Mouse (Mus musculus) thymus, adult 2 months (tissue): ENCODE data around the gene Syf2. TPM values are rescaled to one million over a fixed set of nuclear protein-coding genes. Genes with fewer than 3 reads are reported as not detected.
"Not testable (repeated sequence)": the region's sequence is repeated elsewhere in the genome, so short reads cannot be mapped to it uniquely, and the experiment has no call there.

Experiments used
- DNase-seq: peaks from one replicate; pipeline ENCODE4 v3.0.0; 2021
- H3K27ac ChIP-seq: fragments of 200-500 bp; 2 replicates; pipeline ENCODE4 v1.5.1; 2012; ENCODE audit warnings: low read length, control low read depth; ENCODE audit not compliant: control insufficient read depth, insufficient read depth
- H3K27me3 ChIP-seq: fragments of 200-500 bp; 2 replicates; pipeline ENCODE4 v1.6.1; 2012; ENCODE audit warnings: mild to moderate bottlenecking, low read length, moderate library complexity, mixed read lengths; ENCODE audit not compliant: control insufficient read depth, insufficient read depth
- H3K36me3 ChIP-seq: fragments of 200-500 bp; 2 replicates; pipeline ENCODE4 v1.6.1; 2012; ENCODE audit warnings: mild to moderate bottlenecking, low read length, moderate library complexity; ENCODE audit not compliant: control insufficient read depth, insufficient read depth
- H3K4me1 ChIP-seq: fragments of 200-500 bp; replicated peaks from 2 replicates; pipeline ENCODE4 v1.6.1; 2012; ENCODE audit warnings: low read length; ENCODE audit not compliant: control insufficient read depth, insufficient read depth
- H3K4me3 ChIP-seq: fragments of 200-500 bp; 2 replicates; pipeline ENCODE4 v1.5.1; 2012; ENCODE audit warnings: mild to moderate bottlenecking, low read length, control low read depth, moderate library complexity; ENCODE audit not compliant: control insufficient read depth, insufficient read depth
- CTCF ChIP-seq: fragments of 200-500 bp; IDR thresholded peaks from 2 replicates; pipeline ENCODE4 v1.5.1; 2012; ENCODE audit warnings: mild to moderate bottlenecking, control low read depth, low read length, moderate library complexity, borderline replicate concordance; ENCODE audit not compliant: control insufficient read depth, poor library complexity, insufficient read depth; ENCODE audit errors: extremely low read depth
- POLR2A ChIP-seq: fragments of 200-500 bp; IDR thresholded peaks from 2 replicates; pipeline ENCODE4 v1.6.1; 2012; ENCODE audit warnings: mild to moderate bottlenecking, low read length, control low read depth, moderate library complexity; ENCODE audit not compliant: control insufficient read depth, poor library complexity, insufficient read depth; ENCODE audit errors: extremely low read depth
- WGBS: fragments of 180-500 bp; shearing (Covaris S2); methylation state at CpG from one replicate; pipeline ENCODE4 v1.1.7; 2018; 5-methylcytosine and 5-hydroxymethylcytosine counted together
- polyA plus RNA-seq: library from polyadenylated mRNA; depleted of rRNA; stranded (reverse); fragments of >200 nt; gene quantifications from 2 replicates; pipeline ENCODE4 v1.2.3, GENCODE M21; 2012

The Syf2 gene
- polyA plus RNA-seq, 1 experiment, result 42.8 TPM

- no peak overlapping the region for H3K4me3 ChIP-seq
- H3K4me1 ChIP-seq, result no peaks in the 10 kb centered on the region
- H3K27ac ChIP-seq, result no peak overlapping the region
- no peak for DNase-seq
- TF ChIP-seq POLR2A, result no peak
- TF ChIP-seq CTCF, result no peak
- WGBS, result 97% methylated on average over 8 of the region's 8 CpGs
- H3K27me3 ChIP-seq, result no peaks in the 10 kb centered on the region
- peaks cover 96% of the 10 kb centered on the region for H3K36me3 ChIP-seq
Measured at GRCm38 (mm10) chr4:134901126-134901525, 29.6 kb upstream of the Syf2 start.

- no peak for DNase-seq
- Histone ChIP-seq H3K4me3 (no peak overlapping the region), H3K27ac (no peak overlapping the region), H3K4me1 (no peaks in the 10 kb centered on the region), H3K27me3 (no peaks in the 10 kb centered on the region), H3K36me3 (peaks cover 93% of the 10 kb centered on the region)
- no peak for TF ChIP-seq POLR2A
- no peak for TF ChIP-seq CTCF
- 91% methylated on average over 7 of the region's 7 CpGs for WGBS
Measured at GRCm38 (mm10) chr4:134903046-134903445, 27.7 kb upstream of the Syf2 start.

GRCm38 (mm10) chr4:134911406-134911805, 19.3 kb upstream of the Syf2 start:
- not testable (repeated sequence) for DNase-seq, H3K4me3 ChIP-seq, H3K27ac ChIP-seq, H3K27me3 ChIP-seq
- H3K36me3 ChIP-seq, result peaks cover 42% of the 10 kb centered on the region
- peaks cover 14% of the 10 kb centered on the region for H3K4me1 ChIP-seq
- WGBS, result 96% methylated on average over 8 of the region's 8 CpGs

GRCm38 (mm10) chr4:134913413-134913812, 17.3 kb upstream of the Syf2 start:
- H3K27ac ChIP-seq, result no peak overlapping the region
- no peak for TF ChIP-seq CTCF
- TF ChIP-seq POLR2A, result no peak
- WGBS, result 30% methylated on average over 3 of the region's 3 CpGs
- peak; percentile 84 for DNase-seq
- H3K4me1 ChIP-seq, result peaks cover 26% of the 10 kb centered on the region
- no peaks in the 10 kb centered on the region for H3K27me3 ChIP-seq
- H3K4me3 ChIP-seq, result 0 out of 2 replicates have a peak overlapping the region, but pooled peaks have one; percentile 1
- H3K36me3 ChIP-seq, result peaks cover 26% of the 10 kb centered on the region

- peaks cover 31% of the 10 kb centered on the region for H3K4me1 ChIP-seq
- H3K27ac ChIP-seq, result peak overlapping the region; percentile 82
- DNase-seq, result no peak
- under 1% methylated on average over 43 of the region's 43 CpGs for WGBS
- TF ChIP-seq CTCF (no peak), POLR2A (no peak)
- peak overlapping the region; percentile 83 for H3K4me3 ChIP-seq
- peaks cover 17% of the 10 kb centered on the region for H3K36me3 ChIP-seq
- H3K27me3 ChIP-seq, result no peaks in the 10 kb centered on the region
Measured at GRCm38 (mm10) chr4:134914122-134914863, 16.4 kb upstream of the Syf2 start.

- peaks cover 13% of the 10 kb centered on the region for H3K36me3 ChIP-seq
- peak; percentile 97 for DNase-seq
- peak within 1 kb of the TSS; percentile 82 for H3K27ac ChIP-seq
- H3K4me1 ChIP-seq, result peaks cover 37% of the 10 kb centered on the region
- TF ChIP-seq POLR2A (peak; percentile 93), CTCF (peak; percentile 60; the same call in 1 of the 2 replicates)
- WGBS, result under 1% methylated on average over 25 of the region's 25 CpGs
- H3K4me3 ChIP-seq, result peak within 1 kb of the TSS; percentile 83
- H3K27me3 ChIP-seq, result no peaks in the 10 kb centered on the region
Measured at GRCm38 (mm10) chr4:134914864-134915209, 15.9 kb upstream of the Syf2 start, which contains the start of gene Tmem50a. Gene Tmem50a (minus strand): TSS chr4:134915024.

- peak; percentile 26 for DNase-seq
- Histone ChIP-seq H3K4me1 (peaks cover 42% of the 10 kb centered on the region), H3K27ac (peak overlapping the region; percentile 19; the same call in 1 of the 2 replicates), H3K4me3 (no peak overlapping the region), H3K27me3 (no peaks in the 10 kb centered on the region), H3K36me3 (peaks cover 13% of the 10 kb centered on the region)
- no peak for TF ChIP-seq CTCF
- TF ChIP-seq POLR2A, result no peak
- 72% methylated on average over 14 of the region's 14 CpGs for WGBS
Measured at GRCm38 (mm10) chr4:134915223-134916050, 15.3 kb upstream of the Syf2 start.
